Mouse (Mus musculus) megakaryocyte, adult 5-6 weeks (primary cell): Measurements from ENCODE around the gene Gm11034. TPM values are rescaled to one million over a fixed set of nuclear protein-coding genes. Genes with fewer than 3 reads are reported as not detected.

Source experiments
- ATAC-seq: 2 replicates; pipeline ENCODE4 v1.8.0; 2016; ENCODE audit warnings: mild to moderate bottlenecking, inconsistent platforms; ENCODE audit not compliant: poor library complexity, severe bottlenecking
- total RNA-seq, 2 experiments: library from RNA; stranded (forward) in 1 of 2; stranded (reverse) in 1 of 2; fragments of 153-499, 151-499 nt in 1 of 2; fragments of 221-1000, 200-1000 nt in 1 of 2; gene quantifications; 2 replicates each; pipeline versions ENCODE4 v1.2.3 to v1.2.4; 2015 to 2017

The Gm11034 gene
- total RNA-seq, 2 experiments from 2014 or later, result not detected

- ATAC-seq, result no peak
These were observed 685 bp downstream of the Gm11034 start, which contains the start of gene Cib3 for GRCm38 (mm10) chr8:72212751-72213150. Cib3 (minus strand) TSS chr8:72212837.

GRCm38 (mm10) chr8:72211846-72212245, 1.6 kb downstream of the Gm11034 start:
- ATAC-seq, result no peak

- peak; percentile 44; the same call in 1 of the 2 replicates for ATAC-seq
These were observed 2.7 kb downstream of the Gm11034 start for GRCm38 (mm10) chr8:72210710-72211109.

- no peak for ATAC-seq
These were observed 3.2 kb downstream of the Gm11034 start for GRCm38 (mm10) chr8:72210222-72210621.

- no peak for ATAC-seq
These were observed 4.9 kb downstream of the Gm11034 start for GRCm38 (mm10) chr8:72208582-72208981.

GRCm38 (mm10) chr8:72197997-72198396, 15.4 kb downstream of the Gm11034 start:
- ATAC-seq, result peak; percentile 81

GRCm38 (mm10) chr8:72192065-72192464, 21.4 kb downstream of the Gm11034 start:
- no peak for ATAC-seq

GRCm38 (mm10) chr8:72190215-72190539, 23.3 kb downstream of the Gm11034 start:
- peak; percentile 75 for ATAC-seq

GRCm38 (mm10) chr8:72189417-72190214, 23.8 kb downstream of the Gm11034 start, which contains the start of gene Hsh2d:
Hsh2d (plus strand) TSS chr8:72189638.
- peak; percentile 96 for ATAC-seq

GRCm38 (mm10) chr8:72187793-72188331, 25.6 kb downstream of the Gm11034 start:
- ATAC-seq, result no peak

GRCm38 (mm10) chr8:72183554-72184202, 29.8 kb downstream of the Gm11034 start:
- peak; percentile 92 for ATAC-seq

GRCm38 (mm10) chr8:72177346-72177925, 36.0 kb downstream of the Gm11034 start:
- ATAC-seq, result peak; percentile 83

- peak; percentile 2; the same call in 1 of the 2 replicates for ATAC-seq
These were observed 43.7 kb downstream of the Gm11034 start for GRCm38 (mm10) chr8:72169681-72170249.

- ATAC-seq, result peak; percentile 96
These were observed 44.3 kb downstream of the Gm11034 start for GRCm38 (mm10) chr8:72169098-72169668.

Other genes with a start within 250 kb of the Gm11034 start
- 107 and 114 TPM in 2 replicates for gene Cyp4f18, start 204.0 kb downstream of the Gm11034 start, total RNA-seq (2015)
- gene Cyp4f18, start 204.0 kb downstream of the Gm11034 start, total RNA-seq (2017), result 65.9 and 74.6 TPM in 2 replicates
- gene Olfr372, start 172.4 kb downstream of the Gm11034 start, total RNA-seq (2015), result not detected in 2 replicates
- 0.18 and 0.37 TPM in 2 replicates for gene Olfr372, start 172.4 kb downstream of the Gm11034 start, total RNA-seq (2017)
- gene Olfr373, start 130.5 kb downstream of the Gm11034 start, total RNA-seq (2015), result not detected in 2 replicates
- gene Olfr373, start 130.5 kb downstream of the Gm11034 start, total RNA-seq (2017), result not detected in 2 replicates
- gene Olfr374, start 106.6 kb downstream of the Gm11034 start, total RNA-seq (2015), result not detected in 2 replicates
- gene Olfr374, start 106.6 kb downstream of the Gm11034 start, total RNA-seq (2017), result not detected in 2 replicates
- 301 and 308 TPM in 2 replicates for gene Tpm4, start 78.7 kb downstream of the Gm11034 start, total RNA-seq (2015)
- gene Tpm4, start 78.7 kb downstream of the Gm11034 start, total RNA-seq (2017), result 515 and 545 TPM in 2 replicates
- 63.8 and 66.5 TPM in 2 replicates for gene Rab8a, start 52.4 kb downstream of the Gm11034 start, total RNA-seq (2015)
- gene Rab8a, start 52.4 kb downstream of the Gm11034 start, total RNA-seq (2017), result 436 and 580 TPM in 2 replicates
- 8.3 and 12.3 TPM in 2 replicates for gene Hsh2d, start 24.0 kb downstream of the Gm11034 start, total RNA-seq (2015)
- 6.7 and 6.9 TPM in 2 replicates for gene Hsh2d, start 24.0 kb downstream of the Gm11034 start, total RNA-seq (2017)
- 0.21 TPM in 1 of 2 replicates, not detected in the other for gene Cib3, start 799 bp downstream of the Gm11034 start, total RNA-seq (2015)
- 0.16 and 0.55 TPM in 2 replicates for gene Cib3, start 799 bp downstream of the Gm11034 start, total RNA-seq (2017)
- 68.0 and 69.3 TPM in 2 replicates for gene Fam32a, start 6.1 kb upstream of the Gm11034 start, total RNA-seq (2015)
- gene Fam32a, start 6.1 kb upstream of the Gm11034 start, total RNA-seq (2017), result 57.1 and 62.0 TPM in 2 replicates
- gene Ap1m1, start 26.4 kb upstream of the Gm11034 start, total RNA-seq (2015), result 91.5 and 106 TPM in 2 replicates
- gene Ap1m1, start 26.4 kb upstream of the Gm11034 start, total RNA-seq (2017), result 53.1 and 76.1 TPM in 2 replicates
- gene Gm10282, start 91.6 kb upstream of the Gm11034 start, total RNA-seq (2015), result 40.0 and 43.6 TPM in 2 replicates
- 40.6 and 43.1 TPM in 2 replicates for gene Gm10282, start 91.6 kb upstream of the Gm11034 start, total RNA-seq (2017)
- 70.6 and 72.1 TPM in 2 replicates for gene Klf2, start 105.4 kb upstream of the Gm11034 start, total RNA-seq (2015)
- gene Klf2, start 105.4 kb upstream of the Gm11034 start, total RNA-seq (2017), result 18.9 and 25.5 TPM in 2 replicates
- 45.7 and 53.4 TPM in 2 replicates for gene Eps15l1, start 207.8 kb upstream of the Gm11034 start, total RNA-seq (2015)
- 41.9 and 46.5 TPM in 2 replicates for gene Eps15l1, start 207.8 kb upstream of the Gm11034 start, total RNA-seq (2017)
- gene Calr3, start 230.2 kb upstream of the Gm11034 start, total RNA-seq (2015), result 0.62 TPM in 1 of 2 replicates, not detected in the other
- 0.49 TPM in 1 of 2 replicates, not detected in the other for gene Calr3, start 230.2 kb upstream of the Gm11034 start, total RNA-seq (2017)
- gene 1700030K09Rik, start 230.2 kb upstream of the Gm11034 start, total RNA-seq (2015), result 0.89 and 1.5 TPM in 2 replicates
- 2.8 and 3.0 TPM in 2 replicates for gene 1700030K09Rik, start 230.2 kb upstream of the Gm11034 start, total RNA-seq (2017)